Mouse (Mus musculus) adrenal gland, adult 2 months (tissue): ENCODE data around the gene Pik3ap1. TPM values are rescaled to one million over a fixed set of nuclear protein-coding genes. Genes with fewer than 3 reads are reported as not detected.

Experiments
- DNase-seq: peaks from one replicate; pipeline ENCODE4 v3.0.0; 2021
- polyA plus RNA-seq: library from polyadenylated mRNA; depleted of rRNA; stranded (reverse); fragments of >200 nt; gene quantifications from 2 replicates; pipeline ENCODE4 v1.2.3, GENCODE M21; 2012
- total RNA-seq, 2 experiments: library from RNA; stranded (reverse); gene quantifications; 2 replicates each; pipeline ENCODE4 v1.2.3; 2021

Pik3ap1 gene
- total and polyA plus RNA-seq, 3 experiments, result 3.6 to 37.2 (median 6.5) TPM

- DNase-seq, result no peak
Measured at GRCm38 (mm10) chr19:41369557-41370460, 15.1 kb downstream of the Pik3ap1 start.

DNA sequence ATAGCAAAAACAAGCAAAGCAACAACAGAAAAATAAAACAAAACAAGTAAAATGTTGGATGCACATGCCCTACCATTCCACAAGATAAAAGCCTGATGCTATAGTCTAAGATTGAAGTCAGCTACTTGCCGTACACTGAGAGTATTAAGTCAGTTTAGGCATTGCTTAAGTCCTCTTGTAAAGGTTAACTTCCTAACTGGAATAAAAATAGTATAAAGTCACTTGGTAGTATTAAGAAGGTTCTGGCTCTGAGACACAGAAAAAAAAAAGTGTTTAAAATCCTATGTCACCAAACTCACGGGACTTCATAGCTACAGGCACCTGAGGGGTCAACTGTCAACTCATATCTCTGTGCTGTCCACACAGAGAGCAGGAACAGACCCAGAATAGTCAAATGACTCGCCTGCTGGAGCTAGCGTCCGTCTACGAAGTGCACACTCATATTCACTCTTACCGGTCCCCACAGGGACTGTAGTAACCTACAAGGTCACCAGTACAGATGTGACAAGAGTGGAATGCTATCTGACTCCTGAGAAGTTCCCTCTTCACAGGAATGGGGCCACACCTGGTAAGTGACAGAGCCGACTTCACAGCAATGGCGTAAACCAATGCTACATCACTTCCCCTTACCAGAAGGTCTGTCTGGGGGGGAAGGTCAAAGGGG, 17.9 kb downstream of the Pik3ap1 start:
- DNase-seq, result no peak

DNA sequence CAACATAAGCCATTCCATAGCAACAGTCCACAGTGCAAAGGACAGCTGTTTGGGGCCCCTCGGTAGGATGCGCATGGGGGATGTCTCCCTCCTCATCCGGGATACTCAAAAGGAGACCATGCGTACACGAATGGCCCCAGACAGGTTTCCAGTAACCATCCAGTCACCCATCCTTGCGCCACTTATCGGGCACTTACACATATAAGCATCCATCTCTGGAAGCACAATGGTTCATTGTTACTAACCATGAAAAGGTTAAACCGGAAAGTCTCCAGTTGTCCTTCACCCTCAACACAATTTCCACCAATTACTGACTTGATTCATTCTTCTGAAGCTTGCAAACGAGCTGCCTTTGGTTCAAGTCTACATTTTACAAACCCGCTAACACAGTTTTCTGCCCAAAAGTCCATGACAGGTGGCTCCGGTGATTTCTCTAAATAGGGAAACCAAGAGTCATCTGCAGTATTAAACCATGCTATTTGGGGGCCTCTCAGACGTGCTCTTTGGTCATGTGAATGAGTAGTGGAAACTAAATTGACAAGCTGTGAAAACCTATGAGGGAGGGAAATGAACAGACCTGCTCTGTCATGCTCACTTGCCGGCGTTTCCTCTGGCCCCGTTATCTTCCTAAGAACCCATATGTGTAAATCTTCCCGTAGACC, 18.6 kb downstream of the Pik3ap1 start:
- DNase-seq, result no peak

DNA sequence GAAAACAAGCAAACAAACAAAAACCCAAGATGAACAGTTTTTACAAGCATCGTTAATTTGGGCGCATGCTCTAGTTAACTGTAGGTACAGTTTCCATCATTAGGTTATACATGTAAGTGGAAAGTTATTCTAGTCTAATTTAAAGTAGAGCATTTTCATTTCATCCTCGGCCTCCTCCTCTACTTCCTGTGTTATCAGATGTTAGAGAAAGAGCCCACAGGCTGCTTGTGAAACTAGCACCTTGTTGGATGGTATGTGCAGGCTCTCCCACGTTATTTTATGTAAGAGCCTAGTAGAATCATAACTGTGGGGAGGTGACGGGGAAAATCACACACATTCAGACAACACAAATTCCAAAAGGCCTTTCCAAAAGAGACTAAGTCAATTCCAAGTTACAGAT, 19.3 kb downstream of the Pik3ap1 start:
- no peak for DNase-seq

- DNase-seq, result no peak
Measured at GRCm38 (mm10) chr19:41364509-41364908, 20.4 kb downstream of the Pik3ap1 start.

DNA sequence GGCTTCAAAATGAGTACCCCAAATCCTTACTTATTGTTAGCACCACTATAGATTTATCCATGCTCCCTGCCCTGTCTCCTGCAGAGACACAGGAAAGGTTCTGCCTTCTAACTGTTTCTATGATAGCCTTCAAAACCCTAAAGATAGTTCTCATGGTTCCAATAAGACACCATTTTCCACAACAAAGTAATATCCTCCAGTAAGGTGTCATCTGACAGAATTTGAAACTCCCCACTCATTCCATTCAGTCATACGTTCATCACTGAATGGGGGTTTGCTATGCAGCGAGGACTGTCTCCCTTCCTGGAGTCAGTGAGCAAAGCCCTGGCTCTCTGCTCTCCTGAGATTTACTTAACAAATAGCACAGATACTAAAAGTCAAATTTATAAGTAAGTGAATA, 21.9 kb downstream of the Pik3ap1 start:
- DNase-seq, result no peak

GRCm38 (mm10) chr19:41360459-41360858, 24.4 kb downstream of the Pik3ap1 start:
- DNase-seq, result no peak

- DNase-seq, result no peak
Measured at GRCm38 (mm10) chr19:41354287-41354951, 30.5 kb downstream of the Pik3ap1 start.

- no peak for DNase-seq
Measured at GRCm38 (mm10) chr19:41349624-41350023, 35.3 kb downstream of the Pik3ap1 start.

- DNase-seq, result no peak
Measured at GRCm38 (mm10) chr19:41348161-41348560, 36.7 kb downstream of the Pik3ap1 start.

DNA sequence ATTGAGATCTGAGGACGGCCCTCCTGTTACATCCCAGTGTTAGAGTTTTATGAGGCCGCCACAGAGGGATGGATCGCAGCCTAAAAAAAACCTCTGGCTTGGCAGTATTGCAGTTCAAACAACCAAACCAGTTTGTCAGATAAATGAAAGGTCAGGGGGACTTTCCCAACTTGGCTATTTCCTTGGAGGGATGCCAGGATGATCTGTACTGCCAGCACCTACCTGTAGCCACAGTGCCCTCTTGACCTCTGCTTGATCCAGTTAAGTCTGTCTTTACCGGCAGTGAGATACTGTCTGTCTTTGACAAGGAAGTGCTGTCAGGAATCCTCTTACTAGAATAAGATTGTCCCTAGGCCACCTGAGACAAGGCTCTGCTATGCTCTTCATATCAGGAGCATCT, 37.6 kb downstream of the Pik3ap1 start:
- peak; percentile 43 for DNase-seq

GRCm38 (mm10) chr19:41346099-41346850, 38.6 kb downstream of the Pik3ap1 start:
- DNase-seq, result no peak

- peak; percentile 64 for DNase-seq
Measured at GRCm38 (mm10) chr19:41345028-41345741, 39.7 kb downstream of the Pik3ap1 start.

GRCm38 (mm10) chr19:41344666-41345027, 40.3 kb downstream of the Pik3ap1 start:
- no peak for DNase-seq

GRCm38 (mm10) chr19:41342592-41343090, 42.3 kb downstream of the Pik3ap1 start:
- no peak for DNase-seq

DNA sequence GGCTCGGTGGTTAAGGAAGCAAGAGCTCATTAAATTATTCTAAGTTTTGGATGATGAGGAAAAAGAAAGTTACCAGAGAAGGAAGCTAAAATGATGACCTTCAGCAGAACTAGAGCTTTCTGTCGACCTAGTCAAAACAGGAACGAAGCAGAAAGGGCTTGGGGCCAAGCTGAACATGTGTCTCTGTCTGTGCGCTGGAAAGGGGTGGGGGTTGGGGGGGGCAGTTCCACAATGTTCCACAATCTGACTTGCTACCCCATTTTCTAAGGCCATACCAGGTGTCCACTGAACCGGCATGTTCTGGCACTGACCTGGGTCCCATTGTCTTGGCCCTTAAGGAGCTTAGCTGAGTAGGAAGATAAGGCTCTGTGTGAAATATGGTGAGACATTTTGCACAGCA, 43.2 kb downstream of the Pik3ap1 start:
- no peak for DNase-seq

- DNase-seq, result peak; percentile 43
Measured at GRCm38 (mm10) chr19:41339020-41339836, 45.7 kb downstream of the Pik3ap1 start.

DNA sequence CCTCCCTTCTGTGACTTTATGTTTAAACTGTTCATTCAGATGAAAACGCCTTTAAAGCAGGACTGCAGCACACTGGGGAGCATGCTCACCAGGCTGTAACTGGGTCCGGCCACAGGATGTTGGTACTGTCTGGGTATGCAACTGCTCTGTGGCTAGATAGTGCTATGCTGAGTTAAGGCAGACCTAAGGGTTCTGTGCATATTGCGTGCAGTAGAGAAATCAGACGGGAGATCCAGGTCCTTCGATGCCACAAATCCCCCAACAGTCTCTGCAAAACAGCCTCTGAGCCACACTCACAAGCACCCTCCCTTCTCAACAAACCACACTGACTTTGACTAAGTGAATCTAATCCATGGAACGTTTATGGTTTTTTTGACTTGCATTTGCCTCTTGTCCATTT, 46.5 kb downstream of the Pik3ap1 start:
- DNase-seq, result no peak

GRCm38 (mm10) chr19:41335721-41336120, 49.2 kb downstream of the Pik3ap1 start:
- DNase-seq, result no peak

DNA sequence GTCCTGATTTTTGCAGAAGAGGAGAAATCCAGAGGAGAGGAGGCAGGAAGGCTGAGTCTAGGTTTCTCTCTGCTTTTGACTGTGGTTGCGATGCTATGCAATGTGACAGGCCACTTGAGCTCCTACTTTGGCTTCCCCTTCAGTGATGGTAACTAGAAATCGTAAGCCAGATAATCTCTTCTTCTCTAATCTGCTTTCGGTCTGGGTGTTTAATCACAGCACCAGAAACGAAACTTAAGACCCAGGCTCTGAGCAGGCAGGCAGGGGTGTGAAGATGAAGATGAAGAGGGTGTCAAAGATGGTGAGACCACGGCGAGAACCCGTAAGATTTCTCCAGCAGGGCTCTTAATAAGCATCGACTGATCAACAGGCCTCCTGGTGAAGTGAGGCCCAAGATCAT, 51.9 kb downstream of the Pik3ap1 start:
- no peak for DNase-seq
